Mouse (Mus musculus): ENCODE data around the gene Dyrk1a. TPM values are rescaled to one million over a fixed set of nuclear protein-coding genes. Genes with fewer than 3 reads are reported as not detected.
"Not testable (repeated sequence)": the region's sequence is repeated elsewhere in the genome, so short reads cannot be mapped to it uniquely, and the experiment has no call there.

Dyrk1a gene
- total RNA-seq, 2 experiments from 2014 or later = 102 to 104 TPM

GRCm38 (mm10) chr16:94667557-94667956 is 97.7 kb downstream of the Dyrk1a start:
- DNase-seq (ENCODE audit: extremely low spot score in 1 of 2, low spot score in 2 of 2) = no peak
- intact Hi-C loops (cut with DNase I) = no loop called here

GRCm38 (mm10) chr16:94671313-94671712 is 101.5 kb downstream of the Dyrk1a start:
- intact Hi-C loops (cut with DNase I) = no loop called here
- no peak for DNase-seq (ENCODE audit: extremely low spot score in 1 of 2, low spot score in 2 of 2)

DNA sequence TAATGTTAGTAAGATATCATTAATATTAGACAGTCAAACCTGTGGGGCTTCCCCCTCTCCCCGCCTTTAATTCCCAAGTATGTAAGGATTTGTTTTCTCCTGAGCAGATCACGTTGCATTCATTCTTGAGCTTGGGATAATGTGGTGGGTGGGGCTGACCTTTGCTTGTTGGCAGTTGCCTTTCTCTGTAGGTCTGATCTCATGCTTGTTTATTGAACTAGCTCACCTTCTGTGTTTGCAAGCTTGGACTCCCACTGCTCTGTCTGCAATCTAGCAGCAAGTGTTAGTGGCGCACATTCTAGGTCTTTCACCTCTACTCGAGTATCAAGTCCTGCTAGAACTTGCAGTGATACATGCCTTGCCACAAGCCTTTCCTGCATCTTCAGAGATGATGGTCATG is 111.1 kb downstream of the Dyrk1a start:
- no peak for DNase-seq (ENCODE audit: extremely low spot score in 1 of 2, low spot score in 2 of 2)
- intact Hi-C loops (cut with DNase I) = no loop called here

DNA sequence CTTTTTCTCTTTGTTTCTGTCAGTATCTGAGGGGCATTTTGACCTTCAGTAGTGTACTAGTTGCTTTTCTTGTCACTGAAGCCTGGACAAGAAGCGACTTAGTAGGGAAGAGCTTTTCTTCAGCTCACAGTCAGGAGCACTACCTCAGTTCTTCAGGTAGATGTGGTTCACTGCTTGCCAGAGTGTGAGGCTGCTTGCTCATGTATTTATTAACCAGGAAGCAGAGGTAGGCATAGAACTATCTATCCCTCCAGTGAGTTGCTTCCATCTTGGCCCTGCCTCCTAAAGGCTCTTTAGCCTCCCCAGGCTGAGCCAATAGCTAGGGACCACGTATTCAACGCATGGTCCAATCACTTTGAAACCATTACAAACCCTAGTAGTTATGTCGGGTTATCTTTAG is 112.0 kb downstream of the Dyrk1a start:
- intact Hi-C loops (cut with DNase I) = no loop called here
- DNase-seq (ENCODE audit: extremely low spot score in 1 of 2, low spot score in 2 of 2) = no peak

GRCm38 (mm10) chr16:94683960-94684359 is 114.2 kb downstream of the Dyrk1a start:
- intact Hi-C loops (cut with DNase I) = no loop called here
- no peak for DNase-seq (ENCODE audit: extremely low spot score in 1 of 2, low spot score in 2 of 2)

DNA sequence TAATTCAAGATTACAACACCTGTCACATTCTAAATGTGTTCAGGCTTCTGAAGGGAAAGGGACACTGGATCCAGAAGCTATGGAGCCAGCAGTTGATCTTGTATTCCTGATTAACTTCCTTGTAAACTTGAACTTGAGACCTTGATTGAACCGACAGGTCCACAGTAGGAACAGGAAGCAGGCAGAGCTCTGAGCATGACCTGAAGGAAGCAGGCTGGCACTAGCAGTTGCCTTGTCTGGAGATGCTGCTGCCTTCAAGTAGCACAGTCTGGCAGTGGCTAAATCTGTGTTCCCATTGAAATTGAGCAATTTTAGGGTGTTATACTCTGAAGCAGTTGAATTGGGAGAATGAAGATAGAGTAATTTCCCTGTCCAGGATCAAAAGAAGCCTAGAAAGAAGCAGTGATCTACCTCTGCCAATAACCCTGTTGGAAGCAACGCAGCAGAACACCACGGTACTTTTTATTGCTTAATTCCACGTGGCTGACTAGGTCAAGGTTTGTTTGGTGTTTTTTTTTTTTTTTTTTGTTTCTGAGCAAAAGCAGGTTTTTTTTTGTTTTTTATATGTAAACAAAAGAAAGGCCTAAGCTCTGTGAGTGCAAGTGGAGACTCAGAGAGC is 124.0 kb downstream of the Dyrk1a start:
- intact Hi-C loops (cut with DNase I) = no loop called here
- DNase-seq (ENCODE audit: extremely low spot score in 1 of 2, low spot score in 2 of 2) = no peak

DNA sequence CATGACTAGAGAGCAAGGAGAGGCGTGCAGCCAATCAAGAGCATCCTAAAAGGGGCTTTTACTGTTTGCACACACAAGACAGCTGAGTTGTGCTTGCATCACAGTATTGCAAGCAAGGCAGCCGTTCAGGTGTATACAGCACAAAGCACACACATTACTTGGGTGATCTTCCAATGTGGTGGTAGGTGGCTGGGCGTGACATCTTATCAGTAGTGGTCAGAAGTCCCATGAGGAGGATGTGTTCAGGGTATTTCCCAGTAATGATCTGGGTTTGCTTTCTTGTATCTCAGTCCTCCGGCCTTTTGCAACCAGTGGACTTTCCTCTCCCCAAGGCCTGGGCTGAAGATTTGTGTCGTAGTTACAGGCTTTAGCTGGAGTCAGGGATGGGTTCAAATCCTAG is 127.7 kb downstream of the Dyrk1a start:
- no peak for DNase-seq (ENCODE audit: extremely low spot score in 1 of 2, low spot score in 2 of 2)
- intact Hi-C loops (cut with DNase I) = no loop called here

GRCm38 (mm10) chr16:94698234-94698633 is 128.4 kb downstream of the Dyrk1a start:
- intact Hi-C loops (cut with DNase I); DNase-seq (ENCODE audit: extremely low spot score in 1 of 2, low spot score in 2 of 2): not testable (repeated sequence)

DNA sequence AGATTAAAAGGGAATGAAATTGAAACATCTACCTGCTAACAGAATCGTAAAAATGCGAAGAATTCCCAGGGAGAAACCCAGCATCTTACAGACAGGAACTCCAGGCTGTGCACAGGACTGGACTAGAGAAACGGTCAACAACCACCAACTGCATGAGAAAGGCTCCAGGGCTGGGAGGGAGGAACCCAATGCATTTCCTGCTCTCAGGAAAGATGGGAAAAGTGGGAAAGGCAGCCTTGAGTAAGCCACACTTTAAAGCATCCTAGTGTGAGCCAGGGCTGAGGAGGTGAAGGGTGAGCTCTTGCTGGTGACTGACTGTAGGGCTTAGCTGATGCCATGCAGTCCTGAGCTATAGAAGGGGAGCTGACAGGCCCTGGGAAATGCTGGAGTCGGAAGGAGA is 131.3 kb downstream of the Dyrk1a start:
- intact Hi-C loops (cut with DNase I) = no loop called here
- no peak for DNase-seq (ENCODE audit: extremely low spot score in 1 of 2, low spot score in 2 of 2)

- DNase-seq (ENCODE audit: extremely low spot score in 1 of 2, low spot score in 2 of 2) = no peak
- intact Hi-C loops (cut with DNase I) = no loop called here
Observed at GRCm38 (mm10) chr16:94701971-94702370, 132.2 kb downstream of the Dyrk1a start.

GRCm38 (mm10) chr16:94713480-94714094 is 143.8 kb downstream of the Dyrk1a start:
- intact Hi-C loops (cut with DNase I) = loop anchor here (10.0 kb wide), 1 partner anchor 239 kb away; no protein-coding TSS in a partner anchor
- DNase-seq (ENCODE audit: extremely low spot score in 1 of 2, low spot score in 2 of 2) = peak; percentile 71 to 88

DNA sequence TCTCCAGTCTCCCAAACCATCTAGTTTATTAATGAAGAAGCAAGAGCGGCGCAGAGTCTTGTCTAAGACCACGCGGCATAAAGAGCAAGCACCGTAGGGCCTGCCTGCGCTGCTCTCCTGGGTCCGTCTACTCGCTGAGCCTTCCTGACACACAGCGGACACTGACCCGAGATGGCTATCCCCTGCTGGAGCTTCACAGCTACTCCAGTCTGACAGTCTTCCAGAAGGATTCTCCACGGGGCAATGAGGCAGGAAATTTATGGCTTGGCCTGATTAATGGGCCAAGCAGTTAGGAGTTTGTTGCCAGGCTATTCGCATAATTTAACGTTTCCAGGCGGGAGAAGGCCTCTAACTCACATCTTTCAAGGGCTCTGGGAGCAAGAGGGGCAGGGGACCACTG is 144.7 kb downstream of the Dyrk1a start:
- no peak for DNase-seq (ENCODE audit: extremely low spot score in 1 of 2, low spot score in 2 of 2)
- intact Hi-C loops (cut with DNase I) = loop anchor here (10.0 kb wide), 1 partner anchor 240 kb away; no protein-coding TSS in a partner anchor

DNA sequence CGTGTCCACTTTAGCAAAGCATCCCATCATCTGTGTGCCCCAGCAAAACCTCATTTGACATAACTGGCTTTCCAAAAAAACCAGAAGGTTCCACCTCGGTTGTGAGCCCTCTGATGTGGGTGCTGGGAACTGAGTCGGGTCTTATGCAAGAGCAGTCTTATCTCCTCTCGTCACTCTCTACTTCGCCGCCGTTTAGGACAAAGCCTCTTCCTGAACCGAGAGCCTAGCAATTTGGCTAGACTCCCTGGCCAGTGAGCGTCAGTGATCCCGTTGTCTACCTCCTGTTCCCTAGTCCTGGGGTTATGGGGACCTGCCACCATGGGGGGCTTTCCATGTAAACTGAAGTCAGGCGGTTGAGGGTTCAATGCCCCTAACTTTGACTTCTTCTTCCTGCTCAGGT is 147.2 kb downstream of the Dyrk1a start:
- DNase-seq (ENCODE audit: extremely low spot score in 1 of 2, low spot score in 2 of 2) = no peak
- intact Hi-C loops (cut with DNase I) = loop anchor here (10.0 kb wide), 1 partner anchor 242 kb away; no protein-coding TSS in a partner anchor

- DNase-seq (ENCODE audit: extremely low spot score in 1 of 2, low spot score in 2 of 2) = peak in 1 of 2 experiments; percentile 49
- intact Hi-C loops (cut with DNase I) = loop anchor here (10.0 kb wide), 1 partner anchor 244 kb away; no protein-coding TSS in a partner anchor
Observed at GRCm38 (mm10) chr16:94718919-94719318, 149.1 kb downstream of the Dyrk1a start.

- intact Hi-C loops (cut with DNase I) = loop anchor here (10.0 kb wide), 1 partner anchor 245 kb away; no protein-coding TSS in a partner anchor
- DNase-seq (ENCODE audit: extremely low spot score in 1 of 2, low spot score in 2 of 2) = no peak
Observed at GRCm38 (mm10) chr16:94719488-94719887, 149.7 kb downstream of the Dyrk1a start.

GRCm38 (mm10) chr16:94720476-94721153 is 150.8 kb downstream of the Dyrk1a start:
- intact Hi-C loops (cut with DNase I) = no loop called here
- DNase-seq (ENCODE audit: extremely low spot score in 1 of 2, low spot score in 2 of 2) = no peak

DNA sequence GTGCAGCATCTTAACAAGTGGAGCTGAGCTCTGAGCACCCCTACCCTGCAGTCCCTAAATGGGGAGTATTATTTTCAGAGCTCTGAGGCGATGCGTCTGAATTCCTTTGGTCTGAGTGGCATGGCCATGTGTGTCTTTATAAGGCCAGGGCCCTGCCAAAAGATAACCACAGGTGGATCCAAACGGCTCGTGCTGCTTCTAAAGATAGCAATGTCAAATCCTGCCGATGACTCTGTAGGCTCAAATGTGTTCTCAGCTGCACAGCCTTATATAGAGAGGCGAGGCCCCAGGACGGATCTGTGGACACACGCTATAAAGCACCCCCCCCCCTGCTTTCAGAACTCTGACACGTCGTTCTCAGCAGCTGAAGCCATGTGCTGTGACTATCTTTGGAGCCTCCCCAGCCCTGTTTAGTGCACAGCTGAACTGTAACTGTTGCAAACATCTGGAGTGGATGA is 151.8 kb downstream of the Dyrk1a start:
- intact Hi-C loops (cut with DNase I) = no loop called here

DNA sequence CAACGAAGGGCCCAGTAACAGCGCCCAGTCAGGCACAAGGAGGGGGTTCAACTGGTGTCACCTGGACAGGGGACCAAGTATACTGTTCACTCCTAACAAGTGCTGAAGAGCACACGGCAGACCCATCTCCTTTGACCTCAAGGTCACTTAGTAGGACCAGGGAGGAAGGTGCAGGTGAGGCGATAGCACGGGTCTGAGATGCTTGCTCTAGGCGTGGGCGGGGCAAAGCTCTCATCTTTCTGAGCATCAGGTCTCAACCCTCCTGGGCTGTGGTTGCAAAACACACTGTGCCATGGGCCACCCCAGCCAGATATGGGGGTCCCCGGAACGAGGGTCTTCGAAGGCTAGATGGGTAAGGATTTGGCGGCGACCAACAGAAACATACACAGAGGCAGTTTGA is 153.1 kb downstream of the Dyrk1a start:
- intact Hi-C loops (cut with DNase I) = no loop called here
- no peak for DNase-seq (ENCODE audit: extremely low spot score in 1 of 2, low spot score in 2 of 2)

More for the DNA sequence above, 151.8 kb downstream of the Dyrk1a start:
- no peak for DNase-seq (ENCODE audit: extremely low spot score in 1 of 2, low spot score in 2 of 2)

DNA sequence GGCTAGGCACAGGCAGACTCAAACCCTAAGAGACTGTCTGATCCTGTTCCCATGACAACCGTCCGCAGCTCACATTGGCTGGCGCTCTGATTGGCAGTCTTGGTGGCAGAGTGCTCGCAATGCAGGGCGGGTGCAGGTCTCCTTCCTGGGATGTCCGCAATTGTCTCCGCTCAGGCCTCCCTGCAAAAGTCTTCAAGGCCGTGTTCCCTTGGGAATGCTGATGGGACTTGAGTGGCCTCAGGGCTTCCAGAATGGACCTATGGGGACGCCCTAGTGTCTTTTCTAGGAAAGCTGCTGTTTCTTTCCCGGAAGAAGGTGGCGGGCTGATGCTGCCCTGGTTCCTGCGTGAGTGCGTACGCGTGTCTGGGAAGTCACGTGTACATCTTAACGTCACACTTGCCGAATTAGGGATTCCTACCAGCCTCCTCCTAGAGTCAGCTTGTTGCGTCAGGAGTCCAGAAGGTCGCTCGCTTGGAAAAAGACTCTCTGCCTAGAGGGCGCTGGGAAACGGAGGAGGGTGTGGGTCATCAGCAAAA is 154.3 kb downstream of the Dyrk1a start:
- intact Hi-C loops (cut with DNase I) = no loop called here
- peak; percentile 88 to 89 for DNase-seq (ENCODE audit: extremely low spot score in 1 of 2, low spot score in 2 of 2)
